Mouse (Mus musculus) forebrain, embryonic 16.5 days (tissue): ENCODE measurements around the gene Cxcr4. TPM values are rescaled to one million over a fixed set of nuclear protein-coding genes. Genes with fewer than 3 reads are reported as not detected.

ENCODE experiments used
- ATAC-seq: fragments of 200-750 bp; cut with Nextera tagmentation; 2 replicates; pipeline ENCODE4 v1.8.0; 2017; ENCODE audit warnings: mild to moderate bottlenecking, moderate library complexity
- H3K27ac ChIP-seq: fragments of 300-500 bp; sonication (generic); 2 replicates; pipeline ENCODE4 v1.5.1; 2014; ENCODE audit warnings: low read length, control low read depth
- H3K27me3 ChIP-seq: fragments of 300-500 bp; sonication (generic); replicated peaks from 2 replicates; pipeline ENCODE4 v1.6.1; 2014; ENCODE audit warnings: low read length; ENCODE audit not compliant: control insufficient read depth, insufficient read depth
- H3K36me3 ChIP-seq: fragments of 300-500 bp; sonication (generic); 2 replicates; pipeline ENCODE4 v1.6.1; 2014; ENCODE audit not compliant: control insufficient read depth, insufficient read depth
- H3K4me1 ChIP-seq: fragments of 300-500 bp; sonication (generic); replicated peaks from 2 replicates; pipeline ENCODE4 v1.6.1; 2014; ENCODE audit warnings: low read length; ENCODE audit not compliant: control insufficient read depth, insufficient read depth
- H3K4me2 ChIP-seq: fragments of 300-500 bp; sonication (generic); 2 replicates; pipeline ENCODE4 v1.6.1; 2014; ENCODE audit warnings: mild to moderate bottlenecking, low read length, control low read depth
- H3K4me3 ChIP-seq: fragments of 300-500 bp; sonication (generic); replicated peaks from 2 replicates; pipeline ENCODE4 v1.5.1; 2014; ENCODE audit warnings: mild to moderate bottlenecking, low read length, control low read depth
- H3K9ac ChIP-seq: fragments of 300-500 bp; sonication (generic); replicated peaks from 2 replicates; pipeline ENCODE4 v1.6.1; 2014; ENCODE audit warnings: low read depth, low read length, control low read depth
- H3K9me3 ChIP-seq: fragments of 300-500 bp; sonication (generic); 2 replicates; pipeline ENCODE4 v1.6.1; 2016; ENCODE audit warnings: low read length; ENCODE audit not compliant: control insufficient read depth
- WGBS: fragments of 180-500 bp; shearing (Covaris S2); extraction: QIAGEN DNeasy Blood & Tissue Kit; methylation state at CpG from one replicate; pipeline ENCODE4 v1.1.7; 2014; 5-methylcytosine and 5-hydroxymethylcytosine counted together
- polyA plus RNA-seq: library from polyadenylated mRNA; unstranded; fragments of >200 nt; fragmentation: Nextera tagmentation; extraction: Ambion mirVana; gene quantifications from 2 replicates; pipeline ENCODE4 v1.2.1, GENCODE M21; 2015

Cxcr4 gene
- polyA plus RNA-seq, 1 experiment from 2014 or later = 11.3 TPM

GRCm38 (mm10) chr1:128602018-128602687 is 10.1 kb upstream of the Cxcr4 start:
- Histone ChIP-seq H3K9me3 (no peaks in the 10 kb centered on the region), H3K27ac (no peak overlapping the region), H3K36me3 (no peaks in the 10 kb centered on the region), H3K27me3 (no peaks in the 10 kb centered on the region), H3K9ac (no peak overlapping the region), H3K4me1 (no peaks in the 10 kb centered on the region), H3K4me3 (no peak overlapping the region), H3K4me2 (no peak overlapping the region)
- WGBS = 86% methylated on average over 5 of the region's 5 CpGs
- ATAC-seq = no peak

- 73% methylated on average over 5 of the region's 5 CpGs for WGBS
- H3K4me3 ChIP-seq = no peak overlapping the region
- no peaks in the 10 kb centered on the region for H3K4me1 ChIP-seq
Observed at GRCm38 (mm10) chr1:128601307-128601706, 9.2 kb upstream of the Cxcr4 start.

GRCm38 (mm10) chr1:128600549-128600948 is 8.5 kb upstream of the Cxcr4 start:
- peaks cover 6% of the 10 kb centered on the region for H3K4me1 ChIP-seq
- ATAC-seq = no peak
- WGBS = 96% methylated on average over 2 of the region's 2 CpGs

More at GRCm38 (mm10) chr1:128601307-128601706, 9.2 kb upstream of the Cxcr4 start:
- H3K27ac ChIP-seq = no peak overlapping the region
- no peaks in the 10 kb centered on the region for H3K36me3 ChIP-seq
- H3K9me3 ChIP-seq = no peaks in the 10 kb centered on the region
- H3K4me2 ChIP-seq = no peak overlapping the region
- H3K9ac ChIP-seq = no peak overlapping the region
- no peaks in the 10 kb centered on the region for H3K27me3 ChIP-seq
- no peak for ATAC-seq

GRCm38 (mm10) chr1:128597209-128597782 is 5.2 kb upstream of the Cxcr4 start:
- H3K4me1 ChIP-seq = peaks cover 38% of the 10 kb centered on the region
- ATAC-seq = no peak
- no peak overlapping the region for H3K27ac ChIP-seq
- H3K27me3 ChIP-seq = no peaks in the 10 kb centered on the region
- H3K36me3 ChIP-seq = no peaks in the 10 kb centered on the region
- H3K9me3 ChIP-seq = no peaks in the 10 kb centered on the region
- no peak overlapping the region for H3K4me2 ChIP-seq
- no peak overlapping the region for H3K9ac ChIP-seq
- no peak overlapping the region for H3K4me3 ChIP-seq
- 78% methylated on average over 15 of the region's 15 CpGs for WGBS

More at GRCm38 (mm10) chr1:128600549-128600948, 8.5 kb upstream of the Cxcr4 start:
- Histone ChIP-seq H3K4me3 (no peak overlapping the region), H3K4me2 (no peak overlapping the region), H3K9ac (no peak overlapping the region), H3K27ac (no peak overlapping the region), H3K27me3 (no peaks in the 10 kb centered on the region), H3K9me3 (no peaks in the 10 kb centered on the region), H3K36me3 (no peaks in the 10 kb centered on the region)

GRCm38 (mm10) chr1:128595528-128595927 is 3.4 kb upstream of the Cxcr4 start:
- Histone ChIP-seq H3K4me3 (no peak overlapping the region), H3K27ac (no peak overlapping the region), H3K4me1 (peaks cover 47% of the 10 kb centered on the region), H3K4me2 (no peak overlapping the region), H3K27me3 (no peaks in the 10 kb centered on the region), H3K9ac (no peak overlapping the region), H3K36me3 (no peaks in the 10 kb centered on the region), H3K9me3 (no peaks in the 10 kb centered on the region)
- 3% methylated on average over 6 of the region's 6 CpGs for WGBS
- no peak; the same call in 1 of the 2 replicates for ATAC-seq

- Histone ChIP-seq H3K27ac (no peak overlapping the region), H3K9me3 (no peaks in the 10 kb centered on the region), H3K36me3 (no peaks in the 10 kb centered on the region), H3K9ac (no peak overlapping the region), H3K27me3 (no peaks in the 10 kb centered on the region), H3K4me2 (no peak overlapping the region), H3K4me1 (peaks cover 48% of the 10 kb centered on the region), H3K4me3 (no peak overlapping the region)
- no peak for ATAC-seq
- WGBS = 22% methylated on average over 3 of the region's 3 CpGs
Observed at GRCm38 (mm10) chr1:128595105-128595420, 3.0 kb upstream of the Cxcr4 start.

- 16% methylated on average over 12 of the region's 12 CpGs for WGBS
- H3K4me3 ChIP-seq = no peak overlapping the region
- no peak overlapping the region for H3K9ac ChIP-seq
- H3K4me1 ChIP-seq = peaks cover 48% of the 10 kb centered on the region
- no peak for ATAC-seq
- no peaks in the 10 kb centered on the region for H3K36me3 ChIP-seq
- H3K27me3 ChIP-seq = no peaks in the 10 kb centered on the region
- no peaks in the 10 kb centered on the region for H3K9me3 ChIP-seq
- peak overlapping the region; percentile 8; the same call in 1 of the 2 replicates for H3K27ac ChIP-seq
- H3K4me2 ChIP-seq = 0 out of 2 replicates have a peak overlapping the region, but pooled peaks have one; percentile 1
Observed at GRCm38 (mm10) chr1:128594353-128595104, 2.4 kb upstream of the Cxcr4 start.

- H3K36me3 ChIP-seq = no peaks in the 10 kb centered on the region
- H3K4me3 ChIP-seq = peak overlapping the region; percentile 68
- H3K4me1 ChIP-seq = peaks cover 48% of the 10 kb centered on the region
- peak; percentile 78 for ATAC-seq
- peak overlapping the region; percentile 73 for H3K9ac ChIP-seq
- H3K9me3 ChIP-seq = no peaks in the 10 kb centered on the region
- peak overlapping the region; percentile 86 for H3K27ac ChIP-seq
- H3K4me2 ChIP-seq = peak overlapping the region; percentile 89
- WGBS = 1% methylated on average over 22 of the region's 24 CpGs
- H3K27me3 ChIP-seq = no peaks in the 10 kb centered on the region
Observed at GRCm38 (mm10) chr1:128592961-128593501, 938 bp upstream of the Cxcr4 start.

- H3K9me3 ChIP-seq = no peaks in the 10 kb centered on the region
- H3K4me3 ChIP-seq = peak overlapping the region; percentile 68
- peak overlapping the region; percentile 73 for H3K9ac ChIP-seq
- peak overlapping the region; percentile 89 for H3K4me2 ChIP-seq
- no peaks in the 10 kb centered on the region for H3K27me3 ChIP-seq
- peaks cover 50% of the 10 kb centered on the region for H3K4me1 ChIP-seq
- H3K27ac ChIP-seq = peak overlapping the region; percentile 61
- ATAC-seq = no peak
- under 1% methylated on average over 20 of the region's 20 CpGs for WGBS
- H3K36me3 ChIP-seq = no peaks in the 10 kb centered on the region
Observed at GRCm38 (mm10) chr1:128591721-128592210, 327 bp downstream of the Cxcr4 start.
